Mouse (Mus musculus) limb, embryonic 10.5 days (tissue): Measurements from ENCODE around the gene Rab5a. TPM values are rescaled to one million over a fixed set of nuclear protein-coding genes. Genes with fewer than 3 reads are reported as not detected.
A peak's percentile ranks its signal among the peaks of the same experiment; 100 is the strongest.

Experiments used
- DNase-seq: peaks from one replicate; pipeline ENCODE4 v3.0.0-alpha.2; 2017; ENCODE audit warnings: low spot score
- H3K27ac ChIP-seq: fragments of 300-500 bp; sonication (generic); 2 replicates; pipeline ENCODE4 v1.5.1; 2016; ENCODE audit warnings: mild to moderate bottlenecking
- H3K27me3 ChIP-seq: fragments of 300-500 bp; sonication (generic); 2 replicates; pipeline ENCODE4 v1.6.1; 2016; ENCODE audit warnings: low read depth, mild to moderate bottlenecking; ENCODE audit not compliant: poor library complexity, severe bottlenecking
- H3K36me3 ChIP-seq: fragments of 300-500 bp; sonication (generic); 2 replicates; pipeline ENCODE4 v1.6.1; 2016; ENCODE audit warnings: mild to moderate bottlenecking, moderate library complexity
- H3K4me1 ChIP-seq: fragments of 300-500 bp; sonication (generic); 2 replicates; pipeline ENCODE4 v1.6.1; 2016
- H3K4me3 ChIP-seq: fragments of 300-500 bp; sonication (generic); 2 replicates; pipeline ENCODE4 v1.5.1; 2016; ENCODE audit warnings: mild to moderate bottlenecking, moderate library complexity
- H3K9me3 ChIP-seq: fragments of 300-500 bp; sonication (generic); replicated peaks from 2 replicates; pipeline ENCODE4 v1.6.1; 2016; ENCODE audit warnings: mild to moderate bottlenecking
- WGBS: fragments of 180-500 bp; shearing (Covaris S2); methylation state at CpG from one replicate; pipeline ENCODE4 v1.1.7; 2016; 5-methylcytosine and 5-hydroxymethylcytosine counted together
- polyA plus RNA-seq: library from polyadenylated mRNA; unstranded; fragments of >200 nt; fragmentation: Nextera tagmentation; extraction: Ambion mirVana; gene quantifications from 2 replicates; pipeline ENCODE4 v1.2.1, GENCODE M21; 2016

Rab5a gene
- 60.5 and 70.4 TPM in 2 replicates for polyA plus RNA-seq

GRCm38 (mm10) chr17:53478858-53479603 is at the start of gene Rab5a:
Gene Rab5a, plus strand, starts transcription at chr17:53479234.
- peak within 1 kb of the TSS; percentile 96 for H3K4me3 ChIP-seq
- H3K4me1 ChIP-seq = peaks cover 16% of the 10 kb centered on the region
- DNase-seq = peak; percentile 100
- H3K27me3 ChIP-seq = no peaks in the 10 kb centered on the region
- peak within 1 kb of the TSS; percentile 94 for H3K27ac ChIP-seq
- H3K36me3 ChIP-seq = peaks cover 9% of the 10 kb centered on the region
- under 1% methylated on average over 82 of the region's 82 CpGs for WGBS
- H3K9me3 ChIP-seq = no peaks in the 10 kb centered on the region

- H3K27ac ChIP-seq = no peak overlapping the region
- 86% methylated on average over 2 of the region's 2 CpGs for WGBS
- no peaks in the 10 kb centered on the region for H3K9me3 ChIP-seq
- no peak for DNase-seq
- H3K36me3 ChIP-seq = no peaks in the 10 kb centered on the region
- no peaks in the 10 kb centered on the region for H3K4me1 ChIP-seq
- no peaks in the 10 kb centered on the region for H3K27me3 ChIP-seq
- H3K4me3 ChIP-seq = no peak overlapping the region
Measured at GRCm38 (mm10) chr17:53456152-53456551, 22.9 kb upstream of the Rab5a start.

GRCm38 (mm10) chr17:53456742-53457141 is 22.3 kb upstream of the Rab5a start:
- H3K27me3 ChIP-seq = no peaks in the 10 kb centered on the region
- H3K27ac ChIP-seq = no peak overlapping the region
- no peaks in the 10 kb centered on the region for H3K4me1 ChIP-seq
- no peaks in the 10 kb centered on the region for H3K9me3 ChIP-seq
- no peak for DNase-seq
- no peaks in the 10 kb centered on the region for H3K36me3 ChIP-seq
- 83% methylated on average over 1 of the region's 1 CpGs for WGBS
- no peak overlapping the region for H3K4me3 ChIP-seq

DNA sequence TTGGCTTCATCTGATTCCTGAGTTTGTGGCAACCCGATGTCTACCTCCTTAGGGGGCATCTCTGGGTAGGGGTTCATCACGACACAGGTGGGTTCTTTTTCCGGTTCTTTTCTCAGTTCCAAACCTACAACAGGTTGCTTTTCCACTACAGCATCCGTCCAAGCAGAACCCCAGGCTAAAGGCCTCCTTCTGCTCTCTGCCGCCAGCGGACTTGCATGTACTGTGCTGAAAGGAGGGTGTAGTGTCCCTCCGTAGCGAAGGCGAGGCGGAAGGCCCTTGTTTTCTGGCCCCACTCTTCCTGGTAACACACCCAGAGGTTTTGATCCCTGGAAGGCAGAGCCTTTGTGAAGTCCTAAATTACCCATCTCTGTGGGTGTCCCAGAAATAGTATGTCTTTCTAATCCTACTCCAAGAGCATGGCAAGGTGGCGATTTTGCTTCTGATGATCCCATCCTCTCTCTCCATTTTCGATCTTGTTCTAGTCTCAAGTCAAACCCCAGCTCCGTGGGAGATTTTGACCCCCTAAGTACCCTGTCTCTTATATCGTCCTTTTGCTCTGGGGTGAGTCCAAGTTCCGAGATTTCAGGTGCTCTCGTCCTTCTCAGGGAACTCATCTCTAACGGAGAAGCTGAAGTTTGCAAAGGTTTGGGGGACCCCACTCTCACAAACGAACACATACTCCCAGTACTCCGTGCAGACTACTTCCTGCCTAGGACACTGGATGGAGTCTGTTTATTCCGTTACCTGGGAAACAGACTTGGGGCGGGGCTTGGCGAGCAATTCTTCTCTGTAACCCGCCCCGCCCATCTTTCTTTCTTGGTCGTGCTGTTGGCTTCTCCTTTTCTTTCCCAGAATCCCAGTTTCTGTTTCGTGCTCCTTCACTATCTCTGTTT is 16.2 kb upstream of the Rab5a start, which contains the start of gene Efhb:
Gene Efhb (minus strand): TSS at position 719 of the 893 bp plus-strand sequence.
- peak; percentile 83 for DNase-seq
- WGBS = 24% methylated on average over 26 of the region's 26 CpGs
- no peaks in the 10 kb centered on the region for H3K36me3 ChIP-seq
- peak within 1 kb of the TSS; percentile 54 for H3K4me3 ChIP-seq
- peak within 1 kb of the TSS; percentile 63; the same call in 1 of the 2 replicates for H3K27ac ChIP-seq
- H3K4me1 ChIP-seq = peaks cover 3% of the 10 kb centered on the region
- no peaks in the 10 kb centered on the region for H3K27me3 ChIP-seq
- H3K9me3 ChIP-seq = no peaks in the 10 kb centered on the region

DNA sequence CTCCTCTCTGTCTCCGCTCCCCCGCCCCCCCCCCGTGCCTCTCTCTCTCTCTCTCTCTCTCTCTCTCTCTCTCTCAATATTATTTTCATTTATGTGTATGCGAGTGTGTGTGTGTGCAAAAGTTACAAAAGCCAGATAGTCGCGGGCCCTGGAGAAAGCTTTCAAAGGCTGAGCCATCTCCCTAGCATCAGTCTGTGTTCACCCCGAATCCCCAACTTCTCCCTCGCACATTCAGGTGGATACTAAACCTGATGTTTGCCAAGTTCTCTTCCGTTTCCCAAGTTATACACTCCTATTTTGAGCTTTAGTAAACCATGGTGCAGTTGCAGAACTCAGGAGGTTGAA is 15.6 kb upstream of the Rab5a start:
- no peaks in the 10 kb centered on the region for H3K9me3 ChIP-seq
- H3K4me3 ChIP-seq = peak overlapping the region; percentile 54
- no peak for DNase-seq
- peak overlapping the region; percentile 63; the same call in 1 of the 2 replicates for H3K27ac ChIP-seq
- H3K4me1 ChIP-seq = peaks cover 3% of the 10 kb centered on the region
- H3K36me3 ChIP-seq = no peaks in the 10 kb centered on the region
- no peaks in the 10 kb centered on the region for H3K27me3 ChIP-seq
- WGBS = 32% methylated on average over 7 of the region's 9 CpGs

DNA sequence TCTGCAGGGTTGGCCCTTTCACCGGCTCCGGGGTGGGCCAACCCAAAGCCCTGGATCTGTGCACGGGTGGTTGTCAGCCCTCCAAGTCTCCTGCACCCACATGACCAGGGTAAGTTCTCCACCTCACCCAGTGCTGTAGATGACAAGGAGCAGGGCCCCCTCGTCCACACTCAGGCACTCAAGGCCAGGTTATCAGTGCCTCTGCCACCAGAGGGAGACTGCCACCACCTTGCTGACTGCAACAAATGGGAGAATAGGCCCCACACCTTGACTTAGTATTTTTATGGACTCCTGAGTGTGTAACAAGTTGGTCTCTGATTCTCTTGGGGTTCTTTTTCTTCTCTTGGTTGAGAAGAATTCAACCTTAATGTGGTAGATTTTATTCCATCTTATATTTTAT is 13.5 kb upstream of the Rab5a start:
- H3K4me1 ChIP-seq = peaks cover 3% of the 10 kb centered on the region
- no peak overlapping the region for H3K4me3 ChIP-seq
- no peaks in the 10 kb centered on the region for H3K27me3 ChIP-seq
- DNase-seq = no peak
- 61% methylated on average over 4 of the region's 4 CpGs for whole genome bisulfite sequencing
- H3K9me3 ChIP-seq = no peaks in the 10 kb centered on the region
- H3K27ac ChIP-seq = no peak overlapping the region
- no peaks in the 10 kb centered on the region for H3K36me3 ChIP-seq

- no peak for DNase-seq
- Histone ChIP-seq H3K36me3 (no peaks in the 10 kb centered on the region), H3K4me3 (no peak overlapping the region), H3K27ac (no peak overlapping the region), H3K4me1 (peaks cover under 1% of the 10 kb centered on the region; the same call in 1 of the 2 replicates), H3K27me3 (no peaks in the 10 kb centered on the region), H3K9me3 (no peaks in the 10 kb centered on the region)
Measured at GRCm38 (mm10) chr17:53468697-53469096, 10.3 kb upstream of the Rab5a start.

GRCm38 (mm10) chr17:53478066-53478857 is 772 bp upstream of the Rab5a start:
- H3K27ac ChIP-seq = peak overlapping the region; percentile 94
- peaks cover 16% of the 10 kb centered on the region for H3K4me1 ChIP-seq
- H3K36me3 ChIP-seq = 0 out of 2 replicates have a peak, but pooled peaks cover 4% of the 10 kb centered on the region
- 10% methylated on average over 15 of the region's 15 CpGs for WGBS
- H3K4me3 ChIP-seq = peak overlapping the region; percentile 96
- no peak for DNase-seq
- H3K27me3 ChIP-seq = no peaks in the 10 kb centered on the region
- H3K9me3 ChIP-seq = no peaks in the 10 kb centered on the region

GRCm38 (mm10) chr17:53479604-53480041 is 589 bp downstream of the Rab5a start:
- Histone ChIP-seq H3K9me3 (no peaks in the 10 kb centered on the region), H3K4me3 (peak overlapping the region; percentile 96), H3K27ac (peak overlapping the region; percentile 94), H3K36me3 (peaks cover 15% of the 10 kb centered on the region), H3K4me1 (peaks cover 16% of the 10 kb centered on the region), H3K27me3 (no peaks in the 10 kb centered on the region)
- under 1% methylated on average over 33 of the region's 33 CpGs for WGBS
- DNase-seq = peak; percentile 72

DNA sequence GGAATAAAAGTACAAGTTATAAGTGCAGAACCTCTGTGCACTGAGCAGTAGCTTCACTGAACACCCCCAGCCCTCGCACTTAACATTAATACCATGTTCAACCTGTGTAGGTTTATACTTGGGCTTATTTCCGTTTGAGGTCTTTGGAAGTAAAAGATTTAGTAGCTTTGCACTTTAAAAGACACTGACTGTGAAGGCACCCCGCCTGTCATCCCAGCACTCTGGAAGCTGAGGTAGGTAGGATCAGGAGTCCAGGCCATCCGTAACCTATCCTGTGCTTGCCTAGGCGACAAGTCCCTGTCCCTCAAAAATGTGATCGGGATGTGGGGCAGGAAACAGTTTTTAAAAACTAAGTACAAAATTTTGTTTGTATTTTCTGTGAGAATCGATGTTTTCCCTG is 1.4 kb downstream of the Rab5a start:
- DNase-seq = no peak
- Histone ChIP-seq H3K36me3 (peaks cover 23% of the 10 kb centered on the region), H3K9me3 (no peaks in the 10 kb centered on the region), H3K27ac (no peak overlapping the region), H3K27me3 (no peaks in the 10 kb centered on the region), H3K4me1 (peaks cover 16% of the 10 kb centered on the region), H3K4me3 (peak overlapping the region; percentile 96)
- WGBS = 60% methylated on average over 7 of the region's 7 CpGs

- Histone ChIP-seq H3K9me3 (no peaks in the 10 kb centered on the region), H3K27me3 (no peaks in the 10 kb centered on the region), H3K27ac (no peak overlapping the region), H3K36me3 (peaks cover 87% of the 10 kb centered on the region), H3K4me1 (no peaks in the 10 kb centered on the region), H3K4me3 (no peak overlapping the region)
- no peak for DNase-seq
- 90% methylated on average over 4 of the region's 4 CpGs for WGBS
Measured at GRCm38 (mm10) chr17:53488291-53489006, 9.4 kb downstream of the Rab5a start.

- Histone ChIP-seq H3K36me3 (peaks cover 89% of the 10 kb centered on the region), H3K4me3 (no peak overlapping the region), H3K27me3 (no peaks in the 10 kb centered on the region), H3K9me3 (no peaks in the 10 kb centered on the region), H3K27ac (no peak overlapping the region), H3K4me1 (no peaks in the 10 kb centered on the region)
- 98% methylated on average over 1 of the region's 1 CpGs for WGBS
- no peak for DNase-seq
Measured at GRCm38 (mm10) chr17:53489007-53489378, 10.0 kb downstream of the Rab5a start.
